Mouse (Mus musculus) liver, embryonic 14.5 days (tissue): ENCODE measurements around the gene 9830107B12Rik.

Experiments used
- CTCF ChIP-seq: IDR thresholded peaks from 2 replicates; pipeline ENCODE4 v1.5.1; 2016; ENCODE audit warnings: antibody characterized with exemption, low read depth, control low read depth
- EP300 ChIP-seq: IDR thresholded peaks from 2 replicates; pipeline ENCODE4 v1.6.1; 2016; ENCODE audit warnings: antibody characterized with exemption, low read depth

- TF ChIP-seq EP300 (no peak), CTCF (no peak)
These were observed 50.3 kb downstream of the 9830107B12Rik start for GRCm38 (mm10) chr17:48095718-48096121.
